Mouse (Mus musculus): ENCODE measurements around the gene Gm13128. TPM values are rescaled to one million over a fixed set of nuclear protein-coding genes. Genes with fewer than 3 reads are reported as not detected.

The Gm13128 gene
- not detected for total RNA-seq (2023)

DNA sequence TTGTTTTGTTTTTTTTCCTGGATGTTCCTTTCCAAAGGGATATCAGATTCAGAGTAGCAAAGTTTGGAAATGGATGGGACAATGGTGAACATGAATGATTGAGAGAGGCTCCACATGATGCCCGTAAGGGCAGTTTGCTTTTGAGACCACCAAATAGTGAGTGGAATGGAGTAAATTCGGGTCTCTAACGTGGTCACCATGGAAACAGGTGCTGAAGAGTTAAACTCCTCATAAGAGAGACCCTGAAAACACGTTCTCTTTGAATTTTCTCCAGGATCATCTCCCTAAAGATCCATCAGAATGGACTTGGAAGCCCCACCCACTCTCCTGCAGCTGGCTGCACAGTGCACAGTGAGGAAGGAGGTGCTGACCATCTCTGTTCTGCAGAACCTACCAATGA is at the start of gene Gm13128:
Gene Gm13128 (plus strand): TSS at position 301 of the 400 bp plus-strand sequence.

DNA sequence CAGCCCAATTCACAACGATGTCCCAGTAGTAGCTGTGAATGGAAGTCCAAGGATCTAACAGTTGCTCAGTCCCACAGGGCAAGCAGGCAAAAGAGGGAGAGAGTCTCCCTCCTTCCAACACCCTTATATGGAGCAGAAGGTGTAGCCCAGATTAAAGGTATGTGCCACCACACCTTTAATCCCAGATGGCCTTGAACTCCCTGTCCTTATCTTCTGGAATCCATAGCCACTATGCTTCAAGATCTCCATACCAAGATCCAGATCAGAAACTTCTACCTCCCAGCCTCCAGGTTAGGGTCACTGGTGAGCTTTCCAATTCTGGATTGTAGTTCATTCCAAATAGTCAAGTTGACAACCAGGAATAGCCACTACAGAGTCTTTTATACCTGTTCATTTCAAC is 49.7 kb upstream of the Gm13128 start, which contains the start of gene Pramel5:
Gene Pramel5 (minus strand): TSS at position 101 of the 400 bp plus-strand sequence.

DNA sequence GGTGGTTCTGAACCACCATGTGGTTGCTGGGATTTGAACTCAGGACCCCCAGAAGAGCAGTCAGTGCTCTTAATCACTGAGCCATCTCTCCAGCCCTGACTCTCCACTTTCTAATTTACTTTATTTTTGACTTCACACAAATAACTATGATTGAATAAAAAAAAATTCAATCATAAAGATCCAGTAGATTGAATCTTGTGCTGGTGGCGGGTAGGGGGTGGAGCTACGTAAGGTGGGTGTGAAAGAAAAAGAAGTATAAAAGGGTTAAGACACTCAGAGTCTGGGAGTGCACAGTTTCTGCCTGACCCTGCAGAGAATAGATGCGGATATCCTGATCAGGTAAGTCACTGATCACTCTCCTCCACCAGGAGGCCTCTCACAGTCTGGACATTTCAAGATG is 27.6 kb downstream of the Gm13128 start, which contains the start of gene Gm13119:
Gene Gm13119 (plus strand): TSS at position 301 of the 400 bp plus-strand sequence.

DNA sequence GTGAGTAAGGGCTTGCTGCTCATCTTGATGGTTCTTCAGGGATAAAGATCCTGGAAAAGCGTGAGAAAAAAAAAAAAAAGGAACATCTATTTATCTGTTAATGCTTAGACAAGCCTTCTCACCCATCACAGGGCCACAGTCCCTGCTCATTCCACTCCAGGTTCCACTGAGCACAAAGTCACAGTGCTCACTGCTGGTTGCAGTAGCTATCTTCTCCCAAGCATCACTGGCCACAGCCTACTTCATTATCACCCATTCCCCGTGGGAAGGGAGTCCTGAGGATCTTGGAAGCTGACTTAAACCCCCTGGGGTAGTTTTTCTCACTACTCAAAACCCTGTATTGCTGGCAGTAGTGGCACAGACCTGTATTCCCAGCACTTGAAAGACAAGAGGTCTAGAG is 47.9 kb downstream of the Gm13128 start, which contains the start of gene Pramef20:
Gene Pramef20 (minus strand): TSS at position 23 of the 400 bp plus-strand sequence.

Other genes starting within 250 kb of the Gm13128 start
- gene Gm13102, start 223.8 kb upstream of the Gm13128 start, total RNA-seq (2023) = not detected
- gene Oog3, start 167.6 kb upstream of the Gm13128 start, total RNA-seq (2023) = not detected
- not detected for gene Oog2, start 139.5 kb upstream of the Gm13128 start, total RNA-seq (2023)
- not detected for gene C87977, start 116.9 kb upstream of the Gm13128 start, total RNA-seq (2023)
- not detected for gene Pramel5, start 49.8 kb upstream of the Gm13128 start, total RNA-seq (2023)
- not detected for gene Gm13119, start 27.7 kb downstream of the Gm13128 start, total RNA-seq (2023)
- gene Pramef20, start 47.7 kb downstream of the Gm13128 start, total RNA-seq (2023) = not detected
- gene Pramef12, start 78.2 kb downstream of the Gm13128 start, total RNA-seq (2023) = not detected
- gene 1700012P22Rik, start 108.5 kb downstream of the Gm13128 start, total RNA-seq (2023) = not detected
- gene Gm9944, start 123.1 kb downstream of the Gm13128 start, total RNA-seq (2023) = not detected
- not detected for gene Aadacl3, start 133.5 kb downstream of the Gm13128 start, total RNA-seq (2023)
- gene 9430007A20Rik, start 189.6 kb downstream of the Gm13128 start, total RNA-seq (2023) = not detected
- not detected for gene Gm13124, start 234.9 kb downstream of the Gm13128 start, total RNA-seq (2023)